Mouse (Mus musculus) stomach, postnatal 0 days (tissue): ENCODE results near the gene Rnase11.

ENCODE experiments used
- CTCF ChIP-seq: IDR thresholded peaks from 2 replicates; pipeline ENCODE4 v1.5.1; 2016; ENCODE audit warnings: antibody characterized with exemption, low read depth, mild to moderate bottlenecking, moderate library complexity
- EP300 ChIP-seq: optimal IDR thresholded peaks from 2 replicates; pipeline ENCODE3; 2016; ENCODE audit warnings: antibody characterized with exemption

- TF ChIP-seq EP300 (no peak), CTCF (no peak)
These were observed 29.2 kb upstream of the Rnase11 start for GRCm38 (mm10) chr14:51079180-51079579.
